Mouse (Mus musculus) midbrain, embryonic 13.5 days (tissue): ENCODE measurements around the gene Cabp1. TPM values are rescaled to one million over a fixed set of nuclear protein-coding genes. Genes with fewer than 3 reads are reported as not detected.
A peak's percentile ranks its signal among the peaks of the same experiment; 100 is the strongest.

Source experiments
- ATAC-seq: fragments of 200-750 bp; cut with Nextera tagmentation; 2 replicates; pipeline ENCODE4 v1.8.0; 2017; ENCODE audit warnings: mild to moderate bottlenecking, moderate TSS enrichment, moderate library complexity
- H3K27ac ChIP-seq: fragments of 300-500 bp; sonication (generic); 2 replicates; pipeline ENCODE4 v1.5.1; 2015; ENCODE audit warnings: inconsistent platforms, mild to moderate bottlenecking, moderate library complexity
- H3K27me3 ChIP-seq: fragments of 300-500 bp; sonication (generic); 2 replicates; pipeline ENCODE4 v1.6.1; 2015; ENCODE audit warnings: mild to moderate bottlenecking, inconsistent platforms
- H3K36me3 ChIP-seq: fragments of 300-500 bp; sonication (generic); 2 replicates; pipeline ENCODE4 v1.6.1; 2015; ENCODE audit warnings: mild to moderate bottlenecking, inconsistent platforms
- H3K4me1 ChIP-seq: fragments of 300-500 bp; sonication (generic); replicated peaks from 2 replicates; pipeline ENCODE4 v1.6.1; 2015; ENCODE audit warnings: inconsistent platforms
- H3K4me2 ChIP-seq: fragments of 300-500 bp; sonication (generic); replicated peaks from 2 replicates; pipeline ENCODE4 v1.6.1; 2015; ENCODE audit warnings: moderate library complexity, mild to moderate bottlenecking, inconsistent platforms
- H3K4me3 ChIP-seq: fragments of 300-500 bp; sonication (generic); replicated peaks from 2 replicates; pipeline ENCODE4 v1.5.1; 2015; ENCODE audit warnings: mild to moderate bottlenecking, inconsistent platforms
- H3K9ac ChIP-seq: fragments of 300-500 bp; sonication (generic); replicated peaks from 2 replicates; pipeline ENCODE4 v1.6.1; 2015; ENCODE audit warnings: mild to moderate bottlenecking, inconsistent platforms
- H3K9me3 ChIP-seq: fragments of 300-500 bp; sonication (generic); 2 replicates; pipeline ENCODE4 v1.6.1; 2016; ENCODE audit warnings: mild to moderate bottlenecking, inconsistent platforms
- WGBS: fragments of 180-500 bp; shearing (Covaris S2); methylation state at CpG from one replicate; pipeline ENCODE4 v1.1.7; 2015; 5-methylcytosine and 5-hydroxymethylcytosine counted together
- polyA plus RNA-seq: library from polyadenylated mRNA; unstranded; fragments of >200 nt; fragmentation: Nextera tagmentation; extraction: Ambion mirVana; gene quantifications from 2 replicates; pipeline ENCODE4 v1.2.1, GENCODE M21; 2015

Cabp1 gene
- polyA plus RNA-seq, 1 experiment from 2014 or later = 2.7 TPM

DNA sequence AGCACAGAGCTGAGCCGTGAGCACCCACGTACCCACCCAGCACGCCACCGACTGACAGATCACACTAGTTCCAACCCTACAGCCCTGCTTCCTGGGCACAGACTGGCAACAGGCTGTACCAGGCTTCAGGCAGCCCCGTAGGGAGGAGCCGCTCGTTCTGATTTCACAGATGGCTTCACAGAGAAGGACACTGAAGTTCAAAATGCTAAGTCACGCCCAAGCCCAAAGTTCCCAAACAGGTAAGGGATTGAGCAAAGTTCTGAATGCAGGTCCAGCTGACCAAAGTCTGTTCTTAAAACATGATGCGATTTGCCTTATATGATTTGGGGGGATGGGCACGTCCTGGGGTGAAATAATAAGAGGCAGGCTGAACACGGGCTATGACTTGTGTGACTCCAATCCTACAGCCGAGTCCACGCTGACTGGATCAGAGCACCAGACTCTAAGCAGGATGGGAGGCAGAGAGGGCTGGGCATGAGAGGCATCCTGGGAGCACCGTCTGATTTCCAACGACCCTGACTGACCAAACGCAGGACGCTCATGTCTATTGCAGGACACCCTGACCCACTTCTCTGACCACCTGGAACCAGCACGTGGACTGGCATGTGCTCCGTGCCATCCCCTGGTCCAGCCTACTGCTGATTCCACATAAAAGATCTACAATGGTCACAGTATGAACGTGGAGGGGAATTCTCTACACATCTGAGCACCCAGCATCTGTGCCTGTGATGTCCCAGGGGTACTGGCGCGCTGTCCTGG lies 66.6 kb downstream of the Cabp1 start:
- Histone ChIP-seq H3K36me3 (peaks cover 73% of the 10 kb centered on the region), H3K4me2 (no peak overlapping the region), H3K27ac (no peak overlapping the region), H3K4me1 (peaks cover 18% of the 10 kb centered on the region), H3K4me3 (no peak overlapping the region), H3K9ac (no peak overlapping the region), H3K9me3 (no peaks in the 10 kb centered on the region), H3K27me3 (no peaks in the 10 kb centered on the region)
- ATAC-seq = no peak
- WGBS = 93% methylated on average over 22 of the region's 22 CpGs

DNA sequence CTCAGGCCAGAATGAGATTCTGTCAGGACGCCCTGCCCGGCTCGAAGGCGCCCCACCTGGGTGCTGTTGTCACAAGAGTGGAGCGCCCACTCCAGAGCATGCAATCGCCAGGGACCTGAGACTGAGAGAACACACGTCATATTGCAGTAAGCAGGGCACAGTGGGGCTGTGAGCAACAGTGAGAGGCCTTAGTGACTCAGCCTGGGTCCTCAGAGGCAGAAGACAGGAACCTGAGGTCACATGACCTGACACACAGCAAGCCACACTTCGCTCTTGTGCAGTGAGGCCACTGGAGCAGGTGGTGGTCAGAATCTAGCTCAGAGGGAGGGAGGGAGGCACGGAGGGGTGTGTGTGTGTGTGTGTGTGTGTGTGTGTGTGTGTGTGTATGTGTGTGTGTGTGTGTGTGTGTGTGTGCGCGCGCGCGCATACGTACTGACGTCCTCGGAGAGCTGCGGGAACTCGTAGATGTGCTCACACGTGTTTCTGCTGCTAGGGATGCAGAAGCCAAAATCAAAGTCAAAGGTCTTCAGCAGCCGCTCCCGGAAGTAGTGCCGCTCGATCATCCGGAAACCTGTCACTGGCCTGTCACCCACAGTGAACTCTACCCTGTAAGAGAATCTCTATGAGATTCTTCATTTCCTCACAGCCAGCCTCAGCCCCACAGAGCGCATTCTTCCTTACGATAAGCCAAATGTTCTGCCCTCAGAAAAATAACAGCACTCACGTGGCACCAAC lies 67.4 kb downstream of the Cabp1 start:
- no peaks in the 10 kb centered on the region for H3K9me3 ChIP-seq
- ATAC-seq = no peak
- H3K27ac ChIP-seq = no peak overlapping the region
- H3K4me3 ChIP-seq = no peak overlapping the region
- no peak overlapping the region for H3K9ac ChIP-seq
- no peak overlapping the region for H3K4me2 ChIP-seq
- H3K27me3 ChIP-seq = no peaks in the 10 kb centered on the region
- H3K36me3 ChIP-seq = peaks cover 77% of the 10 kb centered on the region
- H3K4me1 ChIP-seq = peaks cover 15% of the 10 kb centered on the region
- 91% methylated on average over 27 of the region's 28 CpGs for WGBS

DNA sequence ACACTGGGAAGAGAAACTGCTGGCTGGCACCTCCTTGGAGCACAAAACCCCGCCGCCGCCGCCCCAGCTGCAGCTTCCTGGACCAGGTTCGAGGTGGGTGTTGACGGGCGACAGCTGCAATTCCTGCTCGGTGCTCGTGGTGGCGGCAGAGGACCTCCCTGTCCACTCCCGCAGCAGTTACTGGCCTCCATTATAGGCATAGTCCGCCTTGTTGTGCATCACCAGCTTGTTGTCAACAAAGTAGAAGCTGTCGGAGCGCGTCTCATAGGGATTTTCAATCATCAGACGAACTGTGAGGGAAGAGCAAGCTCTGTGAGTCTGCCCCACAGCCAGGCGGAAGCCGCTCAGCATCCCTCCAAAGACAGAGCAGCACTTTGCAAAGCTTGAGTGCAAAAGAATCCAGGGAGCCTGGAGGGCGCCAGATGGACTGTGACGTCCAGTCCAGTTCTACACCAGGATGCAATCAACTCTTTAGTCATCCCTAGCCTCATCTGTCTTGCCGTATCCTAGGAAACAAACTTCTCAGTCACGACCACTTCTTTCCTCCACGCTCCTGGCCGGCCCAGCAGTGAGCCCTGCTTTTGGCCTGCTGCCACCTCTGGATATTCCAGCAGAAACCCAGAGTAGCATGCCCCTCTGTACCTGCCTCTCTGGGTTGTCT lies 68.8 kb downstream of the Cabp1 start:
- Histone ChIP-seq H3K27ac (peak overlapping the region; percentile 52), H3K4me2 (no peak overlapping the region), H3K27me3 (no peaks in the 10 kb centered on the region), H3K4me1 (peaks cover 15% of the 10 kb centered on the region), H3K9ac (peak overlapping the region; percentile 5; the same call in 1 of the 2 replicates), H3K9me3 (no peaks in the 10 kb centered on the region), H3K36me3 (peaks cover 74% of the 10 kb centered on the region), H3K4me3 (no peak overlapping the region)
- ATAC-seq = peak; percentile 76
- 25% methylated on average over 24 of the region's 24 CpGs for WGBS

DNA sequence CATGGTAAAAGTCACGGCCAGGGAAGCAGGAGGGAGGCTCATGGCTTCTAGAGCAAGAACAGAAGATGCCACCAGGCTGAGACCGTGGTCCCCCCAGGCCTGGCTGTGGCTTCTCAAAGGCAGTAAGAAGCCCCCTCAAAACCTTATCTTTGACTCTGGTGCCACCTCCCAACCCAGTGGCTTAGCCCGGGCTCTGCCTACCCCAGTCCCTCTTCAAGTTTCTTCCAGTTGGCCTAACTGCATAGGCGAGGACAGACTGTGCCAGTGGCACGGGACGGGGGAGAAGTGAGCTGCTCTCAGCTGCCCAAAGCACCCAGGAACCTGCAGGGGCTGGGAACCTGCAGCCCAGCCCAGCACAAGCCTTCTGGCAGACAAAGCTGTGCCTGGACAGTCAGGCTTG lies 69.5 kb downstream of the Cabp1 start:
- 89% methylated on average over 6 of the region's 6 CpGs for WGBS
- 0 out of 2 replicates have a peak, but pooled peaks have one; percentile 21 for ATAC-seq

DNA sequence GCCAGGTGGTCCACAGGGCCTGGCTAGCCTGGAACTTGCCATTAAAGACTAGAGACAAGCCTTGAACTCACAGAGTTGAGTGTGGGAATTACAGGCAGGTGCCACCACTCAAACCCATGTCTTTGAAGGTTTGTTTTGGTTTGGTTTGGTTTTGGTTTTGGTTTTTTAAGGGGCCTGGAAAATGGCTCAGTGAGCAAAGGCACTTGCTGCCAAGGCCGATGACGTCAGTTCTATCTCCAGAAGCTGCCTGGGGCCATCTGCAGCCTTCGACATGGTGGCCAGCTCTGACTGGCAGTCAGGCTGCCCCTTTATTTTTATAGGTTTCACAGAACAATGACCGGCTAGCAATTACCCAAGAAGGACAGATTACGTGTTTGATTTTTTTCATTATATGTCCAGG lies 73.2 kb downstream of the Cabp1 start:
- no peak overlapping the region for H3K4me3 ChIP-seq
- H3K9me3 ChIP-seq = no peaks in the 10 kb centered on the region
- H3K27ac ChIP-seq = no peak overlapping the region
- no peak for ATAC-seq
- H3K9ac ChIP-seq = no peak overlapping the region
- no peak overlapping the region for H3K4me2 ChIP-seq
- 89% methylated on average over 5 of the region's 5 CpGs for WGBS
- H3K4me1 ChIP-seq = peaks cover 27% of the 10 kb centered on the region
- H3K36me3 ChIP-seq = peaks cover 43% of the 10 kb centered on the region
- H3K27me3 ChIP-seq = no peaks in the 10 kb centered on the region

More for the DNA sequence above, 69.5 kb downstream of the Cabp1 start:
- H3K27me3 ChIP-seq = no peaks in the 10 kb centered on the region
- H3K4me2 ChIP-seq = no peak overlapping the region
- peaks cover 15% of the 10 kb centered on the region for H3K4me1 ChIP-seq
- no peak overlapping the region for H3K4me3 ChIP-seq
- no peaks in the 10 kb centered on the region for H3K9me3 ChIP-seq
- no peak overlapping the region for H3K27ac ChIP-seq
- peaks cover 67% of the 10 kb centered on the region for H3K36me3 ChIP-seq
- no peak overlapping the region for H3K9ac ChIP-seq

DNA sequence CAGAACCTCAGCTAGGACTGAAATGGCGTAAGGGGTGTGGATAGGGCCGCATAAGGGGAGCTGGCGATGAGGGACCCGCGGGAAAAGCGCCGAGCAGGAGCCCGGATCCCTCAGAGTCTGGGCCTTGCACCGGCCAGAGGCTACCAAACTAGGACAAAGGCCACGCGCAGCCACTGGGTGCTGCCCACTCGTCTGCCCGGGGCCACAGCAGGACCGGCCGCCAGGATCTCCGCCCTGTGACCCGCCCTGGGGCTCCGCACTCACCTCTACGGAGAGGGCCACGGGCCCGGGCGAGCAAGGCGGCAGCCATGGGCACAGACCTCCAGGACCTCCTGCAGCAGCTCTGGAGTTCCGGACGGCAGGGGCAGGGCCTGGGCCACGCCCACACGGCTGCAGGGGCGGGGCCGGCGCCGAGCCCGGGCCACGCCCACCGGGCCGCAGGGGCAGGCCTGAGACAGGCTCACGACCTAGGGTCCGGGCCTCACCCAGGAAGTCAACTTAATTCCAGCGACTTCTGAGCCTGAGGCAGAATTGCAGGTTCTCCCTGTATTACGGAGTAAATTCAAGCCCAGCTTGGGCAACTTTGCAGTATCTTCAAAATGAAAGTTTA lies 75.1 kb downstream of the Cabp1 start, which contains the start of gene Acads:
TSS of gene Acads (minus strand) at position 386 of the 610 bp plus-strand sequence.
- Histone ChIP-seq H3K4me2 (peak within 1 kb of the TSS; percentile 79), H3K9me3 (no peaks in the 10 kb centered on the region), H3K9ac (peak within 1 kb of the TSS; percentile 81), H3K27ac (peak within 1 kb of the TSS; percentile 30; the same call in 1 of the 2 replicates), H3K27me3 (no peaks in the 10 kb centered on the region), H3K4me1 (peaks cover 14% of the 10 kb centered on the region), H3K36me3 (peaks cover 45% of the 10 kb centered on the region), H3K4me3 (peak within 1 kb of the TSS; percentile 66)
- WGBS = under 1% methylated on average over 34 of the region's 39 CpGs
- ATAC-seq = peak; percentile 91

Other genes starting within 250 kb of the Cabp1 start
- gene Hnf1a, start 223.3 kb downstream of the Cabp1 start, polyA plus RNA-seq = 0.06 TPM in 1 of 2 replicates, not detected in the other
- gene Sppl3, start 183.2 kb downstream of the Cabp1 start, polyA plus RNA-seq = 17.6 TPM in 2 replicates
- gene Gm10401, start 96.1 kb downstream of the Cabp1 start, polyA plus RNA-seq = 39.0 and 41.9 TPM in 2 replicates
- 21.0 and 25.1 TPM in 2 replicates for gene Acads, start 75.0 kb downstream of the Cabp1 start, polyA plus RNA-seq
- 37.4 and 43.4 TPM in 2 replicates for gene Unc119b, start 59.4 kb downstream of the Cabp1 start, polyA plus RNA-seq
- gene Mlec, start 36.2 kb downstream of the Cabp1 start, polyA plus RNA-seq = 21.1 and 25.3 TPM in 2 replicates
- gene Pop5, start 41.5 kb upstream of the Cabp1 start, polyA plus RNA-seq = 87.7 and 110 TPM in 2 replicates
- gene Rnf10, start 78.5 kb upstream of the Cabp1 start, polyA plus RNA-seq = 146 and 160 TPM in 2 replicates
- gene Coq5, start 85.3 kb upstream of the Cabp1 start, polyA plus RNA-seq = 51.8 and 56.8 TPM in 2 replicates
- 1,401 and 1,414 TPM in 2 replicates for gene Dynll1, start 106.6 kb upstream of the Cabp1 start, polyA plus RNA-seq
- gene Srsf9, start 132.8 kb upstream of the Cabp1 start, polyA plus RNA-seq = 193 and 203 TPM in 2 replicates
- gene Gatc, start 146.8 kb upstream of the Cabp1 start, polyA plus RNA-seq = 34.2 and 37.0 TPM in 2 replicates
- gene Triap1, start 146.8 kb upstream of the Cabp1 start, polyA plus RNA-seq = 54.2 and 56.7 TPM in 2 replicates
- gene Cox6a1, start 154.6 kb upstream of the Cabp1 start, polyA plus RNA-seq = 973 and 974 TPM in 2 replicates
- gene Msi1, start 235.2 kb upstream of the Cabp1 start, polyA plus RNA-seq = 112 and 133 TPM in 2 replicates